Mouse (Mus musculus) neural tube, embryonic 12.5 days (tissue): ENCODE data around the gene Sik3. TPM values are rescaled to one million over a fixed set of nuclear protein-coding genes. Genes with fewer than 3 reads are reported as not detected.

Experiments used
- ATAC-seq: fragments of 200-750 bp; cut with Nextera tagmentation; 2 replicates; pipeline ENCODE4 v1.8.0; 2017; ENCODE audit warnings: low read depth, mild to moderate bottlenecking, moderate TSS enrichment, moderate library complexity; ENCODE audit not compliant: low FRiP score
- H3K27ac ChIP-seq: fragments of 300-500 bp; sonication (generic); 2 replicates; pipeline ENCODE4 v1.5.1; 2016
- H3K27me3 ChIP-seq: fragments of 300-500 bp; sonication (generic); replicated peaks from 2 replicates; pipeline ENCODE4 v1.6.1; 2016; ENCODE audit warnings: mild to moderate bottlenecking
- H3K36me3 ChIP-seq: fragments of 300-500 bp; sonication (generic); 2 replicates; pipeline ENCODE4 v1.6.1; 2016; ENCODE audit warnings: mild to moderate bottlenecking
- H3K4me1 ChIP-seq: fragments of 300-500 bp; sonication (generic); 2 replicates; pipeline ENCODE4 v1.6.1; 2016
- H3K4me2 ChIP-seq: fragments of 300-500 bp; sonication (generic); replicated peaks from 2 replicates; pipeline ENCODE4 v1.6.1; 2016; ENCODE audit warnings: mild to moderate bottlenecking
- H3K4me3 ChIP-seq: fragments of 300-500 bp; sonication (generic); 2 replicates; pipeline ENCODE4 v1.5.1; 2016
- H3K9ac ChIP-seq: fragments of 300-500 bp; sonication (generic); 2 replicates; pipeline ENCODE4 v1.6.1; 2016; ENCODE audit warnings: mild to moderate bottlenecking
- H3K9me3 ChIP-seq: fragments of 300-500 bp; sonication (generic); 2 replicates; pipeline ENCODE4 v1.6.1; 2016; ENCODE audit warnings: mild to moderate bottlenecking
- WGBS: fragments of 180-500 bp; shearing (Covaris S2); methylation state at CpG from one replicate; pipeline ENCODE4 v1.1.7; 2016; 5-methylcytosine and 5-hydroxymethylcytosine counted together
- polyA plus RNA-seq: library from polyadenylated mRNA; unstranded; fragments of >200 nt; fragmentation: Nextera tagmentation; extraction: Ambion mirVana; gene quantifications from 2 replicates; pipeline ENCODE4 v1.2.1, GENCODE M21; 2016

Sik3 gene
- polyA plus RNA-seq, 1 experiment from 2014 or later: 13.2 TPM

GRCm38 (mm10) chr9:46189381-46189780 lies 176.8 kb downstream of the Sik3 start:
- no peak for ATAC-seq
- H3K36me3 ChIP-seq: 0 out of 2 replicates have a peak, but pooled peaks cover 2% of the 10 kb centered on the region
- no peaks in the 10 kb centered on the region for H3K27me3 ChIP-seq
- no peaks in the 10 kb centered on the region for H3K9me3 ChIP-seq
- H3K27ac ChIP-seq: no peak overlapping the region
- H3K9ac ChIP-seq: no peak overlapping the region
- H3K4me3 ChIP-seq: no peak overlapping the region
- 90% methylated on average over 10 of the region's 10 CpGs for WGBS
- no peak overlapping the region for H3K4me2 ChIP-seq
- H3K4me1 ChIP-seq: no peaks in the 10 kb centered on the region

GRCm38 (mm10) chr9:46191234-46191633 lies 178.6 kb downstream of the Sik3 start:
- Histone ChIP-seq H3K4me2 (no peak overlapping the region), H3K4me3 (no peak overlapping the region), H3K9me3 (no peaks in the 10 kb centered on the region), H3K36me3 (peaks cover 16% of the 10 kb centered on the region), H3K9ac (no peak overlapping the region), H3K27me3 (no peaks in the 10 kb centered on the region), H3K4me1 (no peaks in the 10 kb centered on the region), H3K27ac (no peak overlapping the region)
- ATAC-seq: no peak
- WGBS: 78% methylated on average over 8 of the region's 8 CpGs

GRCm38 (mm10) chr9:46191644-46192043 lies 179.0 kb downstream of the Sik3 start:
- WGBS: 50% methylated on average over 1 of the region's 1 CpGs
- Histone ChIP-seq H3K27ac (no peak overlapping the region), H3K4me1 (no peaks in the 10 kb centered on the region), H3K9me3 (no peaks in the 10 kb centered on the region), H3K9ac (no peak overlapping the region), H3K4me3 (no peak overlapping the region), H3K4me2 (no peak overlapping the region), H3K27me3 (no peaks in the 10 kb centered on the region), H3K36me3 (peaks cover 16% of the 10 kb centered on the region)
- ATAC-seq: no peak

- Histone ChIP-seq H3K9ac (no peak overlapping the region), H3K4me3 (no peak overlapping the region), H3K27ac (no peak overlapping the region), H3K27me3 (no peaks in the 10 kb centered on the region), H3K36me3 (peaks cover 16% of the 10 kb centered on the region), H3K4me1 (no peaks in the 10 kb centered on the region), H3K9me3 (no peaks in the 10 kb centered on the region), H3K4me2 (no peak overlapping the region)
- 89% methylated on average over 6 of the region's 6 CpGs for WGBS
- no peak for ATAC-seq
These were observed 180.0 kb downstream of the Sik3 start for GRCm38 (mm10) chr9:46192642-46193041.

- peaks cover 34% of the 10 kb centered on the region for H3K36me3 ChIP-seq
- WGBS: 85% methylated on average over 9 of the region's 9 CpGs
- no peak for ATAC-seq
- H3K9ac ChIP-seq: no peak overlapping the region
- no peaks in the 10 kb centered on the region for H3K4me1 ChIP-seq
- H3K4me2 ChIP-seq: no peak overlapping the region
- H3K27me3 ChIP-seq: no peaks in the 10 kb centered on the region
- no peak overlapping the region for H3K27ac ChIP-seq
- H3K4me3 ChIP-seq: no peak overlapping the region
- H3K9me3 ChIP-seq: no peaks in the 10 kb centered on the region
These were observed 182.2 kb downstream of the Sik3 start for GRCm38 (mm10) chr9:46194809-46195208.

GRCm38 (mm10) chr9:46196699-46197169 lies 184.1 kb downstream of the Sik3 start:
- H3K9ac ChIP-seq: no peak overlapping the region
- ATAC-seq: no peak
- H3K27ac ChIP-seq: no peak overlapping the region
- peaks cover 45% of the 10 kb centered on the region for H3K36me3 ChIP-seq
- no peak overlapping the region for H3K4me3 ChIP-seq
- H3K4me2 ChIP-seq: no peak overlapping the region
- no peaks in the 10 kb centered on the region for H3K27me3 ChIP-seq
- no peaks in the 10 kb centered on the region for H3K9me3 ChIP-seq
- H3K4me1 ChIP-seq: no peaks in the 10 kb centered on the region
- WGBS: 87% methylated on average over 12 of the region's 12 CpGs

- ATAC-seq: no peak
- no peaks in the 10 kb centered on the region for H3K27me3 ChIP-seq
- peaks cover 55% of the 10 kb centered on the region for H3K36me3 ChIP-seq
- H3K27ac ChIP-seq: no peak overlapping the region
- H3K4me2 ChIP-seq: no peak overlapping the region
- no peaks in the 10 kb centered on the region for H3K9me3 ChIP-seq
- WGBS: 92% methylated on average over 9 of the region's 9 CpGs
- no peak overlapping the region for H3K9ac ChIP-seq
- H3K4me3 ChIP-seq: no peak overlapping the region
- no peaks in the 10 kb centered on the region for H3K4me1 ChIP-seq
These were observed 185.8 kb downstream of the Sik3 start for GRCm38 (mm10) chr9:46198461-46198860.

GRCm38 (mm10) chr9:46198936-46199335 lies 186.3 kb downstream of the Sik3 start:
- Histone ChIP-seq H3K27ac (no peak overlapping the region), H3K9ac (no peak overlapping the region), H3K4me2 (no peak overlapping the region), H3K27me3 (no peaks in the 10 kb centered on the region), H3K36me3 (peaks cover 56% of the 10 kb centered on the region), H3K4me3 (no peak overlapping the region), H3K9me3 (no peaks in the 10 kb centered on the region), H3K4me1 (no peaks in the 10 kb centered on the region)
- no peak for ATAC-seq
- WGBS: 91% methylated on average over 7 of the region's 7 CpGs

- Histone ChIP-seq H3K36me3 (peaks cover 58% of the 10 kb centered on the region), H3K27me3 (no peaks in the 10 kb centered on the region), H3K4me1 (no peaks in the 10 kb centered on the region), H3K4me3 (no peak overlapping the region), H3K27ac (no peak overlapping the region), H3K9ac (no peak overlapping the region), H3K4me2 (no peak overlapping the region), H3K9me3 (no peaks in the 10 kb centered on the region)
- no peak for ATAC-seq
- 86% methylated on average over 2 of the region's 2 CpGs for WGBS
These were observed 187.0 kb downstream of the Sik3 start for GRCm38 (mm10) chr9:46199609-46200008.

- H3K4me1 ChIP-seq: no peaks in the 10 kb centered on the region
- no peaks in the 10 kb centered on the region for H3K27me3 ChIP-seq
- no peak overlapping the region for H3K4me2 ChIP-seq
- WGBS: 90% methylated on average over 10 of the region's 10 CpGs
- no peak overlapping the region for H3K4me3 ChIP-seq
- H3K9me3 ChIP-seq: no peaks in the 10 kb centered on the region
- peaks cover 74% of the 10 kb centered on the region for H3K36me3 ChIP-seq
- no peak overlapping the region for H3K27ac ChIP-seq
- no peak overlapping the region for H3K9ac ChIP-seq
- no peak for ATAC-seq
These were observed 194.3 kb downstream of the Sik3 start for GRCm38 (mm10) chr9:46206834-46207500.

- Histone ChIP-seq H3K9ac (no peak overlapping the region), H3K36me3 (peaks cover 76% of the 10 kb centered on the region), H3K4me3 (no peak overlapping the region), H3K4me2 (no peak overlapping the region), H3K27me3 (no peaks in the 10 kb centered on the region), H3K27ac (no peak overlapping the region), H3K9me3 (no peaks in the 10 kb centered on the region), H3K4me1 (no peaks in the 10 kb centered on the region)
- 87% methylated on average over 6 of the region's 6 CpGs for WGBS
- no peak for ATAC-seq
These were observed 194.9 kb downstream of the Sik3 start for GRCm38 (mm10) chr9:46207501-46207869.

- Histone ChIP-seq H3K36me3 (peaks cover 81% of the 10 kb centered on the region), H3K4me2 (no peak overlapping the region), H3K9ac (no peak overlapping the region), H3K27me3 (no peaks in the 10 kb centered on the region), H3K4me1 (no peaks in the 10 kb centered on the region), H3K4me3 (no peak overlapping the region), H3K9me3 (no peaks in the 10 kb centered on the region), H3K27ac (no peak overlapping the region)
- ATAC-seq: no peak
- 93% methylated on average over 13 of the region's 13 CpGs for WGBS
These were observed 195.9 kb downstream of the Sik3 start for GRCm38 (mm10) chr9:46208401-46208974.

GRCm38 (mm10) chr9:46210473-46210872 lies 197.9 kb downstream of the Sik3 start:
- H3K27ac ChIP-seq: no peak overlapping the region
- peaks cover 72% of the 10 kb centered on the region for H3K36me3 ChIP-seq
- H3K4me1 ChIP-seq: no peaks in the 10 kb centered on the region
- 93% methylated on average over 12 of the region's 12 CpGs for WGBS
- no peak overlapping the region for H3K4me2 ChIP-seq
- H3K4me3 ChIP-seq: no peak overlapping the region
- H3K27me3 ChIP-seq: no peaks in the 10 kb centered on the region
- no peaks in the 10 kb centered on the region for H3K9me3 ChIP-seq
- no peak overlapping the region for H3K9ac ChIP-seq
- ATAC-seq: no peak
